Mouse (Mus musculus) intestine, embryonic 16.5 days (tissue): ENCODE measurements at regions not wholly inside any gene's neighbourhood (a gene's known extent, or its start where the extent isn't known, plus 50 kb on each side); places are given as distances from the start of the nearest gene placed in this dataset.

Source experiments
- ATAC-seq: fragments of 200-750 bp; cut with Nextera tagmentation; 2 replicates; pipeline ENCODE4 v1.8.0; 2017; ENCODE audit warnings: moderate TSS enrichment, moderate library complexity
- H3K27ac ChIP-seq: fragments of 300-500 bp; sonication (generic); 2 replicates; pipeline ENCODE4 v1.5.1; 2014; ENCODE audit warnings: mild to moderate bottlenecking, low read length
- H3K27me3 ChIP-seq: fragments of 300-500 bp; sonication (generic); replicated peaks from 2 replicates; pipeline ENCODE4 v1.6.1; 2014; ENCODE audit warnings: low read length, control low read depth, mixed read lengths; ENCODE audit not compliant: control insufficient read depth, insufficient read depth
- H3K36me3 ChIP-seq: fragments of 300-500 bp; sonication (generic); 2 replicates; pipeline ENCODE4 v1.6.1; 2014; ENCODE audit warnings: low read length, control low read depth; ENCODE audit not compliant: control insufficient read depth, insufficient read depth
- H3K4me1 ChIP-seq: fragments of 300-500 bp; sonication (generic); 2 replicates; pipeline ENCODE4 v1.6.1; 2014; ENCODE audit warnings: low read length, control low read depth, mixed read lengths; ENCODE audit not compliant: control insufficient read depth, insufficient read depth
- H3K4me2 ChIP-seq: fragments of 300-500 bp; sonication (generic); 2 replicates; pipeline ENCODE4 v1.6.1; 2014; ENCODE audit warnings: low read depth, low read length, control low read depth
- H3K4me3 ChIP-seq: fragments of 300-500 bp; sonication (generic); 2 replicates; pipeline ENCODE4 v1.5.1; 2014; ENCODE audit warnings: mild to moderate bottlenecking, low read length
- H3K9ac ChIP-seq: fragments of 300-500 bp; sonication (generic); 2 replicates; pipeline ENCODE4 v1.6.1; 2014; ENCODE audit warnings: low read depth, low read length
- H3K9me3 ChIP-seq: fragments of 300-500 bp; sonication (generic); 2 replicates; pipeline ENCODE4 v1.6.1; 2016; ENCODE audit warnings: low read length, control low read depth; ENCODE audit not compliant: control insufficient read depth
- WGBS: fragments of 180-500 bp; shearing (Covaris S2); extraction: QIAGEN DNeasy Blood & Tissue Kit; methylation state at CpG from one replicate; pipeline ENCODE4 v1.1.7; 2014; 5-methylcytosine and 5-hydroxymethylcytosine counted together

DNA sequence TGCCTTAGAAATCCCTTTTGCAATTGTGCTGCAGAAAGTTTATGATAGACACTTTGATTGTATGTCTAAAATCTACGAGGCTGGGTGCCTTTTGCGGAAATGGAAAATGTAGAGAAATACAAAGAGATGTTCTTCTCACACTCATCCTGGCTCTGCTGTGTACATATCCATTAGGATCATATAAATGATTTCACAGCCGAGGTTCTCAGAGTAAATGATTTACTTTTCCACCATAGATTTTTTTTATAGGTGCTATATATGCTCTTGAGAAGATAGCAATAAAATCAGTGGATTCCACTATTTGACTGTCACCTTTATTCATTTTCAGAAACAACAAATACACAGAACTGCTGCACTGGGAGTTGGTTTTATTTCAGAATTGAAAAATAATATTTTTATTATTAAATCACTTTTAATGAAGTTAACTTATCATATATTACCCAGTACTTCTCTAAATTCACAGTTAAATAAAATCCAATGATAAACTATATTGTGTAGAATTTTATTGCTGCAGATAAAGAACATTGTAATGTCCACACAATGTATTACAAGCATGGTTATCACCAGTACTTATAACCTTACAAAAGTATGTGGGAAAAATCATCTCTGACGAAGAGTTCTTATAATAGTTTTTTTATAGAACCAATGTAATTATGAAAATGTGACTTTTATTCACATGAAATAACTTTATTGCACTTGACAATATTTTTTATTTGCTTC lies 1385.8 kb downstream of the Pcdh7 start:
- Histone ChIP-seq H3K4me2 (no peak overlapping the region), H3K27me3 (no peaks in the 10 kb centered on the region), H3K4me3 (no peak overlapping the region), H3K9me3 (no peaks in the 10 kb centered on the region), H3K27ac (no peak overlapping the region), H3K9ac (no peak overlapping the region), H3K36me3 (no peaks in the 10 kb centered on the region), H3K4me1 (no peaks in the 10 kb centered on the region)
- 48% methylated on average over 4 of the region's 4 CpGs for WGBS
- peak; percentile 97 for ATAC-seq

DNA sequence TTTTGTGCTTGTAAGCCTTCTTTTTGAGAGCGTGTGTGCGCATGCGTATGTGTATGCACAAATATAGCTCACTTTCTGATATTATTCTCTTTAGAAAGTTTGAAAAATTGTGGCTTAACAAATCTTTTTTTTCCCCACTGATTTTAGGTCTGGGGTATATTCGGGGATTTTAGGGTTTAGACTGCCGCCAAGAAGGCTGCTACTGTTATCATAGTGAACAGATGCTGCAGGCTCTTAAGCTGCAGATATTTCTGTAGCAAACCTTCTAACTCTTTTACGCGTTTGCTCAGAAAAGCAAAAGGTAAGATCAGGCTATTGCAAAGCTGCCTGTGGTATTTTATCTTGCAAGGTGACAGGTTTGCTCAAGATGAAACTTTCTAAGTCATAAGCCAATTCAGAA lies 1420.5 kb downstream of the Pcdh7 start:
- no peak for ATAC-seq
- 77% methylated on average over 7 of the region's 7 CpGs for WGBS

DNA sequence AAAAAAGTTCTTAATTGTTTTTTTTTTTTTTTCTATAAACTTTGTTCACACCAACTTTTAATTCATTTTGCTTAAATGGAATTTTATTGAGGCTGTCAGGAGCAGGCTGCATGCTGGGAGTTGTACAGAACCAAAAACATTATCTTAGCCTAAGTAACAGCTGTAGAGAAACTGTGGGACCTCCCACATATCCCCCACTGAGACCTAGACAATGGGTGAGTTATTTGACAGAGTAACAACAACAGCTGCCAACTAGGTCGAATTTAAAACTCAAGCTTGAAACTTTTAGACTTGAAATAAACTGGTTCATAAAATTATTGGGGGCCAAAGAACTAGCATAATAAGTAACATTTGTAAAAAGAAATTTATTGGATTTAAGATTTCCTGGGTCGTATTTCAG lies 1421.0 kb downstream of the Pcdh7 start:
- H3K36me3 ChIP-seq, result no peaks in the 10 kb centered on the region
- 29% methylated on average over 2 of the region's 2 CpGs for WGBS
- H3K4me3 ChIP-seq, result no peak overlapping the region
- H3K9me3 ChIP-seq, result no peaks in the 10 kb centered on the region
- no peak overlapping the region for H3K27ac ChIP-seq
- no peaks in the 10 kb centered on the region for H3K4me1 ChIP-seq
- ATAC-seq, result no peak
- no peak overlapping the region for H3K4me2 ChIP-seq
- H3K9ac ChIP-seq, result no peak overlapping the region
- H3K27me3 ChIP-seq, result no peaks in the 10 kb centered on the region

More for the DNA sequence above, 1420.5 kb downstream of the Pcdh7 start:
- Histone ChIP-seq H3K27ac (no peak overlapping the region), H3K4me2 (no peak overlapping the region), H3K27me3 (no peaks in the 10 kb centered on the region), H3K9me3 (no peaks in the 10 kb centered on the region), H3K9ac (no peak overlapping the region), H3K36me3 (no peaks in the 10 kb centered on the region), H3K4me3 (no peak overlapping the region), H3K4me1 (no peaks in the 10 kb centered on the region)
